Mouse (Mus musculus): Measurements from ENCODE around the gene Noc2l. TPM values are rescaled to one million over a fixed set of nuclear protein-coding genes. Genes with fewer than 3 reads are reported as not detected.
A peak's percentile ranks its signal among the peaks of the same experiment; 100 is the strongest.

Gene Noc2l
- total RNA-seq (2021) = 10 to 100 TPM; 61.2 to 64.3 TPM
- long read RNA-seq, transcript Noc2l-201 (19 exons, 2,785 nt) = major isoform, 47 of 95 reads
- long read RNA-seq, partial matches to known transcripts = 30 of 95 reads
- long read RNA-seq, other reads (novel, unspliced or antisense) = 18 of 95 reads

DNA sequence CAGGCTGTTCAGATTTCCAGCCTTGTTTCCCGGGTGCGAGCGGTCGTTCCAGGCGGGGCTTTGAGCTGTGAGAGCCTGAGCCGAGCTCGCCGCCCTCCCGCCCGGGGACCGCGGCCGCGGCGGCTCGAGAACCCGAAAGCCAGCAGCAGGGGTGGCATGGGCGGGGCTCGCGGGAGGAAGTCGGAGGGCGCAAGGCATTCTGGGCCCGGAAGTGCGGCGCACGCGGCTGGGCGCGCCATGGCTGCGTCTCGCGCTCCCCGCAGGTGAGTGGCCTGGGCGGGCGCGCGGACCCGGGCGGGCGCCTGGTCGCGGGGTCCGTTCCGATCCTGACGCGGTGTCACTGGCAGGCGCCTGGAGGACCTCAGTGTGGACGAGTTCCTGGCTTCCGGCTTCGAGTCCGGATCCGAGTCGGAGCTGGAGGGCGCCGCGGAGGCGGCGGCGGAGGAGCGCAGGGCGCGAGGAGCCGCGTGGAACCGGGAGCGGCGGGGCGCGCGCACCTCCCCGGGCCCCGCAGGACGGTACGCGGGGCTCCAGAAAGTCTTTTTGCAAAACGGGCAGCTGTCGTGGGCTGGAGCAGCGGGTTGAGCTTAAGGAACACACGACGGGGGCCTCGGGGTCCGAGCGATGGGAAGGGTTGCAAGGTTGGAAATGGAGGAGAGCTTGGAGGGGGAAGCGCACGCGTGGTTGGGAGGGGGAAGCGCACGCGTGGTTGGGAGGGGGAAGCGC, at the start of gene Noc2l:
Gene Noc2l (plus strand): TSS at position 203 of the 726 bp plus-strand sequence.
- peak; percentile 85 to 92 for DNase-seq (ENCODE audit: low spot score in 2 of 2)

DNA sequence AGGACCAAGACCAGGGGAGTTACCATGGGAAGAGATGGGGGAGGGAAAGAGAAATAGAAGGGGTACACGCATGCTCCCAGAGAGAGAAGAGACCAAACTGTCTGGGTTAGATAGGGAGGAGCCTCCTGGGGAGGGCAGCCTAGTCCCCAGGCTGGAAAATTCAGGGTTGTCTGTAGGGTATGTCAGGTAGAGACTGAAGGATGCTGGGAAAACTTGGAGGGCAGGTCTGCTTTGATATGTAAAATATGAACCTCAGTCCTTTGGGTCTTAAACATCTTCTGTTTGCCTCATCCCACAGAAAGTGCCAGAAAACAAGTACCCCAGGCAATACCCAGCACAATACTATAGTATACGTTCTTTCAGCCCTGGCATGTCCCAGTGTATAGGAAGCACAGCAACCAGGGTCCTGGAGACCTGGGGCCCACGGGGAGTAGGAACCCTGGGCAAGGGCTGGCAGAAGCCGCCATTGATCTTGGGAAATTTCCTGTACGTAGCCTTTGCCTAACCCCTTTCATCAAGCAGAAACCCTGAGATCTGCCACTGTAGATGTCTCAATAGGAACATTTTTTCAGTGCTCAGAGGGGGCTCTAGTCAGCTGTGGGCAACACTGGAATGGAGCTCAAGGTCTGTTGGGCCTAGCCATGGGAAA, 47.5 kb upstream of the Noc2l start:
- DNase-seq (ENCODE audit: low spot score in 2 of 2) = no peak

DNA sequence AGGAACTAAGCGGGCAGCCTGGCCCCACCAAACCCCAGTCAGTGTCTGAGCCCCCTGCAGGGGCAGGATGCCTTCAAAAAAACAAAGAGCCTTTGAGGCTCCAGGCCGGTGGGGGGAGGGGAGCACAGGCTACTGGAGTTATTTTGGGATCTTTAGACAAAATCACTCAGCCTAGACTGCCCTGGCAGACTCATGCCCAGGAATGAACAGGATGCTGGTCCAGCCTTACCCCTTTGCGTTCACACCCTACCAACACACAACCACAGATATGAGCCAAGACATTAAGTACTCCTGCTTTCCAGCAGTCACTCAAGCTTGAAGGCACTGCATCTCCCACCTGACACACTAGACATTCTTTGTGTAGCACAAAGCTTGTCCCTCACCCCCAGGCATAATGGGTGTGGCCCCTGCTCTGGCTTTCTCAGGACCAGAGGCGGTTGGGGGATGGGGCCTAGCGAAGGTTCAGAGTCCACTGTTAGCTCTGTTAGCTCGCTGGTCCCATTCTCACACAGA, 46.9 kb upstream of the Noc2l start:
- peak in 1 of 2 experiments; percentile 62 for DNase-seq (ENCODE audit: low spot score in 2 of 2)

DNA sequence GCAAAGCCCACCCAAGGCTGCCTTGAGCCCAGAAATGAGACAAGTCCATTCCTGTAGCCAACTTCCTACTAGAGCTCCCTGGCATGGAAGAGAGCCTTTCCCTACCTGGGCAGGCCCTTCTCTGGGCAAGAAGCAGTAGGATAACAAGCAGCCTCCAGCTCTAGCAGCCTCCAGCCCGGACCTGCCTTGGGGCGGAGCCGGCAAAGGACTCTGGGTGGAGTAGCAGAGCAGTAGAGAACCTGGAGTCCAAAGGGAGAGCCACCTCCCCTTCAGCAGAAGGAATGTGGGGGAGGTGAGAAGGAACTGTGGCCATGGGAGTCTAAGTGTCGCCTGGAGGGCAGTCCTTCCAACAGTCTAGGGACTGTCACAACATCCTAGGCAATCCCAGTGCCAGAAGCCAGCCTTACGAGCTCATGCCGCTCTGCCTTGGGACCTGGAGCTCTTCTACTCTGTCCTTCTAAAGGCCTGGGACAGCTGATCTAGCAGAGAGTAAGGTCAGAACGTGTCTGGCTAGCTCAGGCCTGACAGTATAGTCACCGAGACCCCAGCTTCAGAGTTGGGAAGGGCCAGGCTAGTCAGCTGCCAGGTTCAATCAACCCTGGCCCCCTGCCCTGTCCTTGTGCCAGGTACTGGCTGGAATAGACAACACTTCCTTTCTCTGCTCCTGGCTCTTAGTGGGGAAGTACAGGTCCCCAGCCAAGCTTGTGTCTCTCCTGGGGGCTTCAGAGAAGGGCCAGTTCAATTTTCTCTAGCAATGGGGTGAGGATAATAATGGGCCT, 43.2 kb upstream of the Noc2l start:
- peak; percentile 68 to 80 for DNase-seq (ENCODE audit: low spot score in 2 of 2)

DNA sequence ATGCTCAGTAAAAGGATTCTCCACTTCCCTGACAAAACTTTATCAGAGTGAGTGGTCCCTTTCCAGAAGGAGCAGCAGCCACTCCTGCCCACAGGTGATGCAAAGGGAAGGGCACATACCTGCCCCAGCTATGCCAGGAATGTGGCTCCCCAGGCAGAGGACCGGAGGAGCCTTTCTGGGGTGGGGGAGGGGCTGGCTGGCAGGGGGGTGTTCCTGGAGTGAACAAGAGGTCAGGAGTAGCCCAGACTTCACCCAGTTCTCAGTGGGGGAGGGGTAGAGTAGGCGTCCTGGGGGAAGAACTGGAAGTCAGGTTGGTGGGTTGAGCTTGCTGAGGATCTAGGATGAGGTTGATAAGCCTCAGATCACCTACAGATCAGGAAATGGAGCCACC, 42.6 kb upstream of the Noc2l start:
- no peak for DNase-seq (ENCODE audit: low spot score in 2 of 2)

DNA sequence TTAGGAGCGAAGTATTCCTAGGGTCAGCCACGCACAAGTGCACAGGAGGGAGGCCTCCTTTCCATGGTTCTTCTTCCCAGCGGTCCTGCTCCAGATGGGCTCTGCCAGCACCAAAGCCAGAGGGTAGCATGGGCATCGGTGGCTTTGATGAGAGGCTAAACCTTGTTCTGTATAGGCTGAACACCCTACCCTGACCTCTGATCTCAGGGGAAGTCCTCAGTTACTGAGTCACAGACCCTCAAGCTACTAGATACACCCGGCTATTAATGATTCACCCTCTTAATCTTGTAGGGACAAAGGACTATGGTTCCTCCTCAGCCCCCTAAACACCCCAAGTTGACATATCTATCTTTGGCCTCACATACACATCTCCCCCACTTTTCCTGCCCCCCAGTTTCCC, 41.9 kb upstream of the Noc2l start:
- DNase-seq (ENCODE audit: low spot score in 2 of 2) = no peak

DNA sequence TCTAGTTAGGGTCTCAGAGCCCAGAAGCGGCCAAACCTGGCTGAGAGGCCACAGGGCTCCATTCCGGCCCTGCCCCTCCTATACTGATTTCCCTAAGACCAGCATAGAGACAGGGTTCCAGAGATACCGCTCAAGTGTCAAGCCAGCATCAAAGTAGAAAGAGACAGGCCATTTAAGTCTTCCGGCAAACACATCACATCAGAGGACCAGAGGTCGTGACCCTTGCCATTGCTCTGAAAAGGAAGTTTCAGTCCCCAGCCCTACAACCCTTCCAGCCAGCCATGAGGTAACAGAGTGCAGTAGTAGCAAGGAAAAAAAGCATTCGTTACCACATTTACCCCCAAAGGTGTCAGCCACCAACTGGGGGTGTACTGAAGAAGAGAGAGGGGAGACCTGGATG, 41.5 kb upstream of the Noc2l start:
- no peak for DNase-seq (ENCODE audit: low spot score in 2 of 2)

DNA sequence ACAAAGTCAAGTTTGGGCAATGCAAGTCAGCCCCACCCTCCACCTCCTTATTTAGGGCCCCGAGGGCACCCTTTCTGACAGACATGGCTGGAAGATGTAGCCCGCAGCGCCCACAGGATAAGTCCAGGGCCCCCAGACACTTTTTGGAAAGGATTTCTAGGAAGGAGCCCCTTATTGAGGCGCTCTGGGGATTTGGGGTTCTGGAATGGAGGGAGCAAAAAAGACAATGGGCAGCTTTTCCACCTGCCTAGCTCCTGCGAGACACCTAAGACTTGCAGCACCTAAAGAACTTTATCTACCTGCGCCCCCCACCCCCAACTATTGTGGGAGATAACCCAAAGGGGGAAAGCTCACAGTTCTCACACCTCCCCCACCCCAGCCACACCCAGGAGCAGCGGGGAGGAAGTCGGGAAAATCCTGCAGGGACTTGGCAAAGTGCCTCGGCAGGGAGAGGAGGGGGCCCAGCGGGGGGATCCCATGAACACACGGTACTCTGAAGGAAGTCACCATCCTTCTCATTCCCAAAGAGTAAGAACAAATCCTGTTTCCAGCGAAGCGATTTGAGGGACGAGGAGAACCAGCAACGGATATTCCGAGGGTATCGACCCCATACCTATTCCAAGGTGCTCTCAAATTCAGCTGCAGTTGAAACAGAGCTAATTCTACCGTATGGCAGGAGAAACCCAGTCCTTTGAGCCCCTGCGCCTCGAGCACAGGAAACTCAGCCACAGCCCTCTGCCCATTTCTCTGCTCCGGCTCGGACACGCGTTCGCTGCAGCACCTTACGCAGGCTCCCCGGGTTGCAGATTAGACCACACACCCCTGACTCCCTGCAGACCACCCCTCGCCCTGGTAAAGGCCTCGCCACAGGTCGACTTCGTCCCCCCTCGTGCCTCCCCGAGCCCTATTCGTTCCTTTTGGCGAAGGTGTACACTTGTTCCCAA, 39.6 kb upstream of the Noc2l start:
- DNase-seq (ENCODE audit: low spot score in 2 of 2) = peak; percentile 69 to 74

DNA sequence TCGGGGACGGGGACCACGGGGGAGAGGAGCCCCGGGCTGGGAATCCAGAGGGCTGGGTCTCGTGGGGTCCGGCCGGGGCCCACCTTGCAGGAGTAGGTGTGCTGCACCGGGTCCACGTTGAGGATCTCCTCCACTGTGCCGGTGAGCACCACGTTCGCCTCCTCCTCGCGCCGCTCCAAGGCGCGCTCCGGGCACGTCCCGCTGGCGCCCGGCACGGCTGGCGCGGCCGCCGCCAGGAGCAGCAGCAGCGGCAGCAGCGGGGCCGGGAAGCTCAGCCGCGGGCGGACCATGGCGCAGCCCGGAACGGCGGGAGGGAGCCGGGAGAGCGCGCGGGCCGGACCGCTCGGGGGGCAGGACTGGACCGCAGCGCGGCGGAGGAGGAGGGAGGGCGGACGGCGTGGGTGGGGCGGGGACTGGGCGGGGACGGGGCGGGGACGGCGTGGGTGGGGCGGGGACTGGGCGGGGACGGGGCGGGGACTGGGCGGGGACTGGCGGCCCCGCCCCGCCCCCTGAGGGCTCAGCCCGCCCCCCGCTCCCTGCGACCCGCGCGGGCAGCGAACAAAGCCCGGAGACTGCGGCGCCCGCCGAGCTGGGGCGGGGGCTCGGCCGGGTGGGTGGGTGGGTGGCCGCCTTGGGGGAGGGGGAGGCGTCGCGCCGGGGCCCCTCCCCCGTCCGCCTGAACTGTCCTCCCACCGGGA, 38.5 kb upstream of the Noc2l start, which contains the start of gene Agrn:
Gene Agrn (minus strand): TSS at position 358 of the 698 bp plus-strand sequence.
- DNase-seq (ENCODE audit: low spot score in 2 of 2) = peak; percentile 65 to 77

DNA sequence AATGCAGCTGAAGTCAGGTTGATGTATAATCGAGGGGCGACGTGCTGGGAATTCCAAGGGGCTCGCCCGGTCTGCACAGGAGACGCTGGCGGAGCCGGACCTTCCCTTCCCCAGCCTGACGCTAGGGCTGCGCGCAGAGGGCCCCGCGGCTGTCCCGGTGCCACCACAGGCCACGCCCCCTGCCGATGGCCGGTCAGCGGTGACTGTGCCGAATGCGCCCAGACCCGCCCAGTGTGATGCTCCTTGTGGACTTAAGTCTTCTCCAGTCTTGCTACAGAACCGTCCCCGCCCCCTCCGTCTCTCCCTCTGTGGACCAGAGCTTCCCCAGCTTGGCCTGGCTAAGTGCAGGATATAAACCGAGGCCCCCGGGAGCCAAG, 38.0 kb upstream of the Noc2l start:
- DNase-seq (ENCODE audit: low spot score in 2 of 2) = peak; percentile 79 to 85

DNA sequence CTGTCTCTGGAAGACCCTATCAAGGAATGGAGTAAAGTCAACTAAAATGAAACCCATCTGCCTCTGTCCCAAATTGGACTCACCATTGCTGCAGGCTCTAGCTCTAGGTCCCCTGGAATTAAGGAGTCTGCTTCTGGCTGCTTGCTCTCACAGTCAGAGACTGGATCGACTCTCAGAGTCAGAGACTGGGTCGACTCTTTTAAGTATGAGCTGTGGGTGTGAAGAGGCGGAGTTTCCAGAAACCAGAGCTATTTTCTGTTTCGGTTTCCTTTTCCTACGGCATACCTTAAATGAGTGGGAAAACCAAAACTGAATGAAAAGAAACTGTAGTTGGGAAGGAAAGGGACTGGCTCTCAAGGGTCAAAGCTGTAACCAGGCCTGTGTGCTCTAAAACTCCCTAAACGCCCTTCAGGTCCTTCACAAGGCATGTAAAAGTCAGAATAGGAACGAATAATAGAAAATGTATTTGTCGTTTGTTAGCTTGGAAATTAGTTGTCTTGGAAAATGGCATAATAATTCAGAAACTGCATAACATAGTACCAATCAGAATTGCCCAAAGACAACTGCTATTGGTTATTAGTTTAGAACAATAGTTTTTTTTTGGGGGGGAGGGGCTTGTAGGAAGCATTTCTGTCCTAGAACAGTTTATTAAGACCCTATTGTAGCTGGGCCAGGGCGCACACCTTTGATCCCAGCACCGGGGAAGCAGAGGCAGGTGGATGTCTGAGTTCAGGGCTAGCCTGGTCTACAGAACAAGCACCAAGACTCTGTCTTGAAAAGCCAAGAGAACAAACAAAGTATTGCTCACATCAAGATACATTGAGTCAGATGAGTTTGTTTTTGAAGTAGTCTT, 35.0 kb upstream of the Noc2l start, which contains the start of gene Isg15:
Gene Isg15 (minus strand): TSS at position 196 of the 853 bp plus-strand sequence.
- no peak for DNase-seq (ENCODE audit: low spot score in 2 of 2)

DNA sequence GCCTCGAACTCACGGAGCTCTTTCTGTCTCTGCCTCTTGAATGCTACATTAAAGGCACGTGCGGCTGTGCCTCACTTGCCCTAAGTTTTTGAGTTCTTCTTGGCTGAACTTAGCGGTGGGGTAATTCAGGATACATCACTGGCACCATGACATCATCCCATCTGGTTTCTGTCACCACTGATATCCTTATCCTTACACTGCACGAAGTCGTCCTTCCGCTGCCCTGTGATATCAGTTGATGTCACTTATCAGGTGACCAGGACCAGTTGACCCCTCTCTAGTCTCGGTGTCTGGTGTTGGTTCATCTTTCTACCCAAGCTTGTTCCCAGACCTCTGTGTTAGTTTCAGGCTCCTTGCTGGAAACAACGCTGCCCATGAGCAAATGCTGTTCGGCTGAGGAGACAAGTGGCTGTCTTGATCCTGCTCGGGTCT, 33.3 kb upstream of the Noc2l start:
- no peak for DNase-seq (ENCODE audit: low spot score in 2 of 2)

DNA sequence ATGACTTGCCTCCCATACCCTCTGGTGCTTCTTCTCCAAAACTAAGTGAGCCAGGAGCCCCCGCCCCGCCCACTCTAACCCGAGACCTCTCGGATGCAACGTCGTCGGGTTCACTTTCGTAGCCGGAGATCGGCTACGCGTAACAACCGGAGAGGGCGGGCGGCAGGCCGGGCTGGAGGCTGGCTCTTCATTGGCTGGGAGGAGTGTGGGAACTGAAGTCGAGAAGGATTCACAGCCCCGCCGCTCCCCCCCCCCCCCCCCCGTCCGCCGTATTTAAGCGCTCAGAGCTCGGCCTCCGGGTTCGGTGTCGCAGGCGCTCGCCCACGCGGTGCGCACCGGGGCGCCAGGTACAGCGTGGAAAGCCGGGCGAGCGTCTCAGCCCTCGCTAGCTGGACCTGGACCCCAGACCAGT, 32.8 kb upstream of the Noc2l start, which contains the start of gene AW011738:
Gene AW011738 (plus strand): TSS at position 304 of the 412 bp plus-strand sequence.
- peak; percentile 54 to 71 for DNase-seq (ENCODE audit: low spot score in 2 of 2)

DNA sequence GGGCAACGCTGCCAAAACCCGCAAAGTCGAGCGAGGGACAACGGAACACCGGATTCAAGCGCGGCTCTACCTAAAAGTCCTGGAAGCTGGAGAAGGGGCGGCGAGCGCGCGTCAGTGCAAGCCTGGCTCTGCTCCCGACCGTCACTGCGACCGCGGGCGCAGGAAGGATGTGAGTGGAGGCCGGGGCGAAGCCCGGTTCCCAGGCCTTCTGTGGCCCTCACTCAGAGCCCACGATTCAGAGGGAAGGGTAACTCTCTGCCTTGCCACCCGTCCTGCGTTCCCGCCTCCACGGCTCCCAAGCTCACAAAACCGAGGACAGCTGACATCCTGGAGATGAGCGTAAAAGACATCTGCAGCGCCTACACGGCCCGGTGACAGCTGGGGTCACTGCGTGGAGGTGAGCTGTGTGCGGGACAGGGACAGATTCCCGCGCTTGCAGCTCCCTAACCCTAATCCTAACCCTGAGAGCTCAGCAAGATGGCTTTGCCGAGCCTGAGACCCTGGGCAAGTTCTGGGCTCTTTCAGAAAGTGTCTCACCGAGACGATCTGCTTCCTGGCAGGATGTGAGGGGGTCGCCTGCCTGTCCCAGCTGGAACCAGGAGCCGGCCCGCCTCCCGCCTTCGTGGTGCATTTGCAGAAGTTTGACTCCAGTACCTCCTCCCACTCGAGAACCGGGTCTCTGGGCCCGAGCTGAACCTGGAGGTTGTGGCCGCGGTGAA, 32.2 kb upstream of the Noc2l start:
- no peak for DNase-seq (ENCODE audit: low spot score in 2 of 2)

DNA sequence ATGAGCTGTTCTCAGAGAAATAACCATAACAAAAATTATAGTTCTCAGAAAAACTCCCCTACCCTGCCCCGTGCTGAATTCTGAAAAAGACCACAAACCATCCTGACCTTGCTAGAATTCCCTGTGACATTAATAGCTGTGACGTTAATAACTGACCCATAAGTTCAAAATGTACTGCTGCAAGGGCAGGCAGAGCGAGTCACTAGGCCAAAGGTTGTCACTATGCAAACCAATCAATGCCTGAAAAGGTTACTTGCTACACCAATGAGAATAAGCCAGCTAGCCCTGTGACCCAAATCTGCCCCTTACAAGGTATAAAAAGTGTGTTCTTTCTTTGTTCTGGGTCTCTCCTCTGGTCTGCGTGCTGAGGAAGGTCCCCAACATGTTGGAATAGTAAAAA, 26.9 kb upstream of the Noc2l start:
- DNase-seq (ENCODE audit: low spot score in 2 of 2) = no peak

DNA sequence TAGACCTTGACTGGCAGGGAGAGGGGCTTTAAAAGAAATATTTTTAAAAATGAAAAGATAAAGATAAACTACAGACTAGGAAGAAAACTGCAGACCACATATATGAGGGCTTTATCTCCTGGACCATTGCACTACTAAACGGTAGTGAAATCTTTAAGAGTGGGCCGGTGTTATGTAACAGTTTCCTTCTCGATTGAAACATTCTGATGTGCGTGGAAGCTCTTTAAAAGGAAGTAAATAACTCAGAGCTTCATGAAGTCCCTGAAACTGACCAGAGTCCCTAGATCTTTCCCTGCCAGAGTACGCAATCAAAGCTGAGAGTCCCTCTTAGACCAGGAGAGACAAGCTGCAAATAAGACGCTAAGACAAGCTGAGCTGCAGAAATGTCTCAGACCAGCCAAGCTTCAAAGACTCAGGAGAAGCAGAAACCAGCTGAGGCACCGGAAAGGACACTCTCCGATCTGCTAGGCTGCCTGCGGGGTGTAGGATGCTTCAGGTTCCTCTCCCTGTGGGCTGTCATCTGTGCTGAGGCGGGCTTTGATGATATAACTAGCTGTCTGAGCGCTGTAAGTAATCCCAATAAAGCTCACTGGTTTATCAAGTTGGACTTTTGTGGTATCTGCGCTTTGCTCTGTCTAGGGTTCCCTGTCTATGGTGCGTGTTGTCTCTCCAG, 25.7 kb upstream of the Noc2l start:
- DNase-seq (ENCODE audit: low spot score in 2 of 2) = no peak

DNA sequence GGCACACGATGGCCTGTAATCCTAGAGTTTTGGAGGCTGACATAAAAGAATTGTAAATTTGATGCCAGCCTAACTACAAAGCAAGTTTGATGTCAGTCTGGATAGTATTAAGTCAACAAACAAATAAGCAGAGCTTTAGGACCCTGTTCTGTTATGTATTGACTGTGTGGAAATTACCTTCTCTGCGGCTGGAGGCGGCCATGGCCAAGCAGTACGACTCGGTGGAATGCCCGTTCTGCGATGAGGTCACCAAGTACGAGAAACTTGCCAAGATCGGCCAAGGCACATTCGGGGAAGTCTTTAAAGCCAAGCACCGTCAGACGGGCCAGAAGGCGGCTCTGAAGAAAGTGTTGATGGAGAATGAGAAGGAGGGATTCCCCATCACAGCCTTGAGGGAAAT, 22.7 kb upstream of the Noc2l start:
- no peak for DNase-seq (ENCODE audit: low spot score in 2 of 2)
